Mouse (Mus musculus): ENCODE measurements around the gene Hormad1. TPM values are rescaled to one million over a fixed set of nuclear protein-coding genes. Genes with fewer than 3 reads are reported as not detected.
"Not testable (repeated sequence)": the region's sequence is repeated elsewhere in the genome, so short reads cannot be mapped to it uniquely, and the experiment has no call there.

Hormad1 gene
- polyA plus RNA-seq, 1 experiment: not detected

DNA sequence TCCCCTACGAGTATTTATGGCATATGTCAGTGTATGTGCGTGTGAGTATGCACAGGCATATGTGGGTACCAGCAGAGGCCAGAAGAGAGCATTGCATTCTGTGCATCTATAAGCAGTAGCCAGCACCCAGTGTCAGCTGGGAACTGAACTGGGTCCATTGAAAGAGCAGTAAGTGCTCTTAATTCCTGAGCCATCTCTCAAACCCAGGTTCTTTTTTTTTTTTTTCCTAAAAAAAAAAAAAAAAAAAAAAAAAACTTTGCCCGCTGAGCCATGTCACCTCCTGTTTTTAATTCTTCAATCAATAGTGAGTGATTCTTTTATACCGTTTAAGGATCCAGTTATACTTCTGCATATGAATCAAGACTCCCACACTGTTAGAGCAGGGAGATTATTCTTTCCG is 26.1 kb upstream of the Hormad1 start:
- no peaks in the 10 kb centered on the region for H3K79me2 ChIP-seq (ENCODE audit: control insufficient read depth, insufficient read depth)
- H3K36me3 ChIP-seq (ENCODE audit: control insufficient read depth, insufficient read depth): no peaks in the 10 kb centered on the region
- H3ac ChIP-seq (ENCODE audit: control insufficient read depth, insufficient read length): no peak overlapping the region
- no peaks in the 10 kb centered on the region for H3K27me3 ChIP-seq (ENCODE audit: control insufficient read depth, insufficient read depth, insufficient read length)
- H3K4me2 ChIP-seq (ENCODE audit: low read depth): no peak overlapping the region
- no peak for TF ChIP-seq TCF3 (IDR thresholded peaks at IDR 0.05; ENCODE audit: insufficient read length, low read depth)
- no peak for TF ChIP-seq CEBPB (IDR thresholded peaks at IDR 0.05; ENCODE audit: insufficient read depth, poor library complexity, severe bottlenecking)
- no peak for TF ChIP-seq TCF12 (IDR thresholded peaks at IDR 0.05; ENCODE audit: insufficient read depth, poor library complexity, severe bottlenecking)
- TF ChIP-seq SRF (IDR thresholded peaks at IDR 0.05; ENCODE audit: control insufficient read depth, insufficient read length, low read depth): no peak
- no peak for TF ChIP-seq POLR2AphosphoS2 (IDR thresholded peaks at IDR 0.05; ENCODE audit: insufficient read length, low read depth)
- TF ChIP-seq MAX (IDR thresholded peaks at IDR 0.05; ENCODE audit: low read depth): no peak
- no peak for TF ChIP-seq REST (IDR thresholded peaks at IDR 0.05; ENCODE audit: insufficient read depth, insufficient read length)
- no peak overlapping the region for H3K4me3 ChIP-seq

DNA sequence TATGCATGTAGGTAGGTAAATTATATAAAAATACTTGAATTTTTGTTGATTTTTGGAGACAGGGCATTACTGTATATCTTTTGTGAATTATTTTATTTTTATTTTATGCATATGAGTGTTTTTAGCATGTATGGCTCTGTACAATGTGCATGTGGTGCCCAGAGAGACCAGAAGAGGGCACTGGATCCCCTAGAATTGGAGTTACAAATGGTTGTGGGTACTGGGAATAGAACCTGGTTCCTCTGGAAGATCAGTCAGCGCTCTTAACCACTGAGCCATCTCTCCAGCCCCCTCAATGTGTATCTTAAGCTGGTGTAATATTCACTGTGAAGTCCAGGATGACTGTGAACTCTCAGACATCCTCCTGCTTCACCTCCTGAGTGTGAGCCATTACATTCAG is 24.6 kb upstream of the Hormad1 start:
- Histone ChIP-seq H3K36me3 (ENCODE audit: control insufficient read depth, insufficient read depth) (no peaks in the 10 kb centered on the region), H3K4me2 (ENCODE audit: low read depth) (no peak overlapping the region), H3K4me3 (no peak overlapping the region), H3ac (ENCODE audit: control insufficient read depth, insufficient read length) (no peak overlapping the region), H3K79me2 (ENCODE audit: control insufficient read depth, insufficient read depth) (no peaks in the 10 kb centered on the region), H3K27me3 (ENCODE audit: control insufficient read depth, insufficient read depth, insufficient read length) (no peaks in the 10 kb centered on the region)
- TF ChIP-seq REST (IDR thresholded peaks at IDR 0.05; ENCODE audit: insufficient read depth, insufficient read length) (no peak), USF1 (IDR thresholded peaks at IDR 0.05; ENCODE audit: low read depth) (no peak), TCF12 (IDR thresholded peaks at IDR 0.05; ENCODE audit: insufficient read depth, poor library complexity, severe bottlenecking) (no peak), TCF3 (IDR thresholded peaks at IDR 0.05; ENCODE audit: insufficient read length, low read depth) (no peak), MYOD1 (IDR thresholded peaks at IDR 0.05; ENCODE audit: control insufficient read depth in 1 of 3, insufficient read length in 2 of 3, low read depth in 2 of 3) (no peak), CEBPB (IDR thresholded peaks at IDR 0.05; ENCODE audit: insufficient read depth, poor library complexity, severe bottlenecking) (no peak), E2F4 (IDR thresholded peaks at IDR 0.05; ENCODE audit: insufficient read depth) (no peak), MYOG (IDR thresholded peaks at IDR 0.05; ENCODE audit: control insufficient read depth in 1 of 3, insufficient read depth in 1 of 3, insufficient read length in 2 of 3, low read depth in 2 of 3) (no peak), SRF (IDR thresholded peaks at IDR 0.05; ENCODE audit: control insufficient read depth, insufficient read length, low read depth) (no peak), POLR2A (IDR thresholded peaks at IDR 0.05; ENCODE audit: insufficient read length, low read depth) (no peak)

DNA sequence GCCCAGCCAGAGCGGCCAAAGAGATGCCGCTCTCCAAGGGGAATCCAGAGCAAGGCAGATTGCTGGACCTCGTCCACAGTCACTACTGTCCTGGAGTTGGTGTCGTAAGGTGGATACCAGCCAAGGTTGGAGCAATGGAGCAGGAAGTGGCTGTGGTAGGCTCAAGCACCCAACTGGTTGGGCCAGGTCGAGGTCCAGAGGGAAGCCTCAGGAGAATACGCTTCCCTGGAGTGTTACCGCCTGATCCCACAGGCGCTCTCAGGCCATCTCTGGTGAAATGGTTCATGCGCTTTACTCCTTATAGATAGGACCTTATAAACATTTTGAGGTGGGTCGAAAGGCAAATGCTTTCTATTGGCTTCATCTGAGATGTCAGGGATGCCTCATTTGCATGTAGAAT is 20.5 kb upstream of the Hormad1 start:
- H3K27me3 ChIP-seq (ENCODE audit: control insufficient read depth, insufficient read depth, insufficient read length): no peaks in the 10 kb centered on the region
- no peak overlapping the region for H3K4me2 ChIP-seq (ENCODE audit: low read depth)
- no peak overlapping the region for H3K4me3 ChIP-seq
- no peak for TF ChIP-seq USF1 (IDR thresholded peaks at IDR 0.05; ENCODE audit: low read depth)
- no peak for TF ChIP-seq MYOD1 (IDR thresholded peaks at IDR 0.05; ENCODE audit: control insufficient read depth in 1 of 3, insufficient read length in 2 of 3, low read depth in 2 of 3)
- TF ChIP-seq REST (IDR thresholded peaks at IDR 0.05; ENCODE audit: insufficient read depth, insufficient read length): no peak
- TF ChIP-seq SRF (IDR thresholded peaks at IDR 0.05; ENCODE audit: control insufficient read depth, insufficient read length, low read depth): no peak
- TF ChIP-seq CEBPB (IDR thresholded peaks at IDR 0.05; ENCODE audit: insufficient read depth, poor library complexity, severe bottlenecking): no peak
- TF ChIP-seq MYOG (IDR thresholded peaks at IDR 0.05; ENCODE audit: control insufficient read depth in 1 of 3, insufficient read depth in 1 of 3, insufficient read length in 2 of 3, low read depth in 2 of 3): no peak
- TF ChIP-seq POLR2A (IDR thresholded peaks at IDR 0.05; ENCODE audit: insufficient read length, low read depth): no peak
- no peak for TF ChIP-seq POLR2AphosphoS2 (IDR thresholded peaks at IDR 0.05; ENCODE audit: insufficient read length, low read depth)
- TF ChIP-seq TCF3 (IDR thresholded peaks at IDR 0.05; ENCODE audit: insufficient read length, low read depth): no peak
- TF ChIP-seq TCF12 (IDR thresholded peaks at IDR 0.05; ENCODE audit: insufficient read depth, poor library complexity, severe bottlenecking): no peak
- no peak for TF ChIP-seq E2F4 (IDR thresholded peaks at IDR 0.05; ENCODE audit: insufficient read depth)
- TF ChIP-seq MAX (IDR thresholded peaks at IDR 0.05; ENCODE audit: low read depth): no peak
- H3K36me3 ChIP-seq (ENCODE audit: control insufficient read depth, insufficient read depth): no peaks in the 10 kb centered on the region
- no peak overlapping the region for H3ac ChIP-seq (ENCODE audit: control insufficient read depth, insufficient read length)
- H3K79me2 ChIP-seq (ENCODE audit: control insufficient read depth, insufficient read depth): no peaks in the 10 kb centered on the region

GRCm38 (mm10) chr3:95539837-95540236 is 19.6 kb upstream of the Hormad1 start:
- TF ChIP-seq TCF3 (IDR thresholded peaks at IDR 0.05; ENCODE audit: insufficient read length, low read depth) (no peak), POLR2A (IDR thresholded peaks at IDR 0.05; ENCODE audit: insufficient read length, low read depth) (no peak), TCF12 (IDR thresholded peaks at IDR 0.05; ENCODE audit: insufficient read depth, poor library complexity, severe bottlenecking) (no peak), MYOG (IDR thresholded peaks at IDR 0.05; ENCODE audit: control insufficient read depth in 1 of 3, insufficient read depth in 1 of 3, insufficient read length in 2 of 3, low read depth in 2 of 3) (no peak), MYOD1 (IDR thresholded peaks at IDR 0.05; ENCODE audit: control insufficient read depth in 1 of 3, insufficient read length in 2 of 3, low read depth in 2 of 3) (no peak), USF1 (IDR thresholded peaks at IDR 0.05; ENCODE audit: low read depth) (no peak), SRF (IDR thresholded peaks at IDR 0.05; ENCODE audit: control insufficient read depth, insufficient read length, low read depth) (no peak), REST (IDR thresholded peaks at IDR 0.05; ENCODE audit: insufficient read depth, insufficient read length) (no peak)
- Histone ChIP-seq H3K4me3 (no peak overlapping the region), H3ac (ENCODE audit: control insufficient read depth, insufficient read length) (no peak overlapping the region), H3K79me2 (ENCODE audit: control insufficient read depth, insufficient read depth) (no peaks in the 10 kb centered on the region), H3K27me3 (ENCODE audit: control insufficient read depth, insufficient read depth, insufficient read length) (no peaks in the 10 kb centered on the region), H3K4me2 (ENCODE audit: low read depth) (no peak overlapping the region), H3K36me3 (ENCODE audit: control insufficient read depth, insufficient read depth) (no peaks in the 10 kb centered on the region)

DNA sequence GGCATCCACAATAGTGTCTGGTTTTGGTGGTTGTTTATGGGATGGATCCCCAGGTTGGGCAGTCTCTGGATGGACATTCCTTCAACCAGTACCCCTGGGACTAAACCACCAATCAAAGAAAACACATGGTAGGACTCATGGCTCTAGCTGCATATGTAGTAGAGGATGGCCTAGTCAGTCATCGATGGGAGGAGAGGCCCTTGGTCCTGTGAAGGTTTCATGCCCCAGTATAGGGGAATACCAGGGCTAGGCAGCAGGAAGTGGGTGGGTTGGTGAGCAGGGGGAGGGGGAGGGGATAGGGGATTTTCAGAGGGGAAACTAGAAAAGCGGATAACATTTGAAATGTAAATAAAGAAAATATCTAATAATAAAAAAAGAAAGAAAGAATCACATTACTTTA is 18.3 kb upstream of the Hormad1 start:
- not testable (repeated sequence) for H3K27me3 ChIP-seq (ENCODE audit: control insufficient read depth, insufficient read depth, insufficient read length); H3K79me2 ChIP-seq (ENCODE audit: control insufficient read depth, insufficient read depth); H3K4me3 ChIP-seq; H3K36me3 ChIP-seq (ENCODE audit: control insufficient read depth, insufficient read depth); H3ac ChIP-seq (ENCODE audit: control insufficient read depth, insufficient read length); H3K4me2 ChIP-seq (ENCODE audit: low read depth)

Measured in myocyte (in vitro differentiated cells).